Mouse (Mus musculus) CH12.LX (cell line): ENCODE measurements around the gene Pomp. TPM values are rescaled to one million over a fixed set of nuclear protein-coding genes. Genes with fewer than 3 reads are reported as not detected.

Experiments
- DNase-seq: peaks from one replicate; pipeline ENCODE4 v3.0.0-alpha.2; 2013; ENCODE audit errors: extremely low read depth
- H3K27ac ChIP-seq: 2 replicates; pipeline ENCODE4 v1.5.1; 2012; ENCODE audit warnings: low read depth, mild to moderate bottlenecking, control low read depth, moderate library complexity; ENCODE audit not compliant: insufficient read depth
- H3K27me3 ChIP-seq: replicated peaks from 2 replicates; pipeline ENCODE3; 2012; ENCODE audit warnings: inconsistent platforms
- H3K36me3 ChIP-seq, 2 experiments: replicated peaks in 1 of 2; 2 replicates each; pipeline versions ENCODE3 to v1.6.1; 2012; ENCODE audit warnings: inconsistent platforms in 1 of 2, low read length in 1 of 2, mild to moderate bottlenecking in 1 of 2, mixed read lengths in 1 of 2, moderate library complexity in 1 of 2; ENCODE audit not compliant: control insufficient read depth in 1 of 2, insufficient read depth in 1 of 2
- H3K4me1 ChIP-seq, 2 experiments: 2 replicates each; pipeline ENCODE4 v1.6.1; 2012; ENCODE audit warnings: inconsistent platforms in 1 of 2, moderate library complexity in 1 of 2; ENCODE audit not compliant: insufficient read depth in 2 of 2, control insufficient read depth in 1 of 2
- H3K4me2 ChIP-seq: 2 replicates; pipeline ENCODE4 v1.6.1; 2012; ENCODE audit warnings: low read depth, mild to moderate bottlenecking, control low read depth; ENCODE audit not compliant: poor library complexity, insufficient read depth, severe bottlenecking
- H3K4me3 ChIP-seq, 3 experiments: fragments of 150-350 bp in 1 of 3; sonication (generic) in 1 of 3; replicated peaks in 1 of 3; 2 replicates each; pipeline versions ENCODE3 to v1.5.1; 2011 to 2012; ENCODE audit warnings: low read depth in 2 of 3, low read length in 2 of 3, mild to moderate bottlenecking in 2 of 3, moderate library complexity in 2 of 3, control low read depth in 1 of 3, improper control_type of control experiment in 1 of 3, inconsistent platforms in 1 of 3, mixed read lengths in 1 of 3; ENCODE audit not compliant: poor library complexity in 1 of 3
- H3K79me2 ChIP-seq: replicated peaks from 2 replicates; pipeline ENCODE4 v1.6.1; 2012; ENCODE audit warnings: mild to moderate bottlenecking, moderate library complexity; ENCODE audit not compliant: control insufficient read depth, poor library complexity, insufficient read depth, severe bottlenecking; ENCODE audit errors: extremely low read depth
- H3K9ac ChIP-seq: 2 replicates; pipeline ENCODE4 v1.6.1; 2012; ENCODE audit warnings: low read depth, mild to moderate bottlenecking, control low read depth, moderate library complexity; ENCODE audit not compliant: insufficient read depth
- H3K9me3 ChIP-seq: replicated peaks from 2 replicates; pipeline ENCODE3; 2012; ENCODE audit warnings: low read length, inconsistent platforms, mixed read lengths
- CTCF ChIP-seq, 2 experiments: IDR thresholded peaks in 1 of 2; conservative IDR thresholded peaks in 1 of 2; 2 replicates each; pipeline ENCODE4 v1.5.1; 2011 to 2012; ENCODE audit warnings: low read depth in 2 of 2, low read length in 2 of 2, improper control_type of control experiment in 1 of 2, inconsistent platforms in 1 of 2, mild to moderate bottlenecking in 1 of 2, moderate library complexity in 1 of 2
- GABPA ChIP-seq: IDR thresholded peaks from 2 replicates; pipeline ENCODE4 v1.6.1; 2012; ENCODE audit warnings: low read depth, low read length, improper control_type of control experiment, inconsistent platforms; ENCODE audit not compliant: insufficient replicate concordance
- HCFC1 ChIP-seq: IDR thresholded peaks from 2 replicates; pipeline ENCODE4 v1.6.1; 2012; ENCODE audit warnings: low read depth, mild to moderate bottlenecking, inconsistent platforms, low read length, improper control_type of control experiment
- NRF1 ChIP-seq: IDR thresholded peaks from 2 replicates; pipeline ENCODE4 v1.6.1; 2014; ENCODE audit warnings: low read depth, mild to moderate bottlenecking, inconsistent platforms, low read length, improper control_type of control experiment, moderate library complexity
- SMC3 ChIP-seq: IDR thresholded peaks from 2 replicates; pipeline ENCODE4 v1.6.1; 2011; ENCODE audit warnings: low read depth, low read length, improper control_type of control experiment
- USF2 ChIP-seq: conservative IDR thresholded peaks from 2 replicates; pipeline ENCODE4 v1.6.1; 2011; ENCODE audit warnings: low read depth, low read length, improper control_type of control experiment
- dilution Hi-C: fragments of 300-500 bp; cut with MboI; formaldehyde crosslinking; loops from 2 replicates; pipeline ENCODE4 v1.14.3; 2020; ENCODE audit warnings: low sequenced_read_pairs; ENCODE audit not compliant: extremely low pct_unique_long_range_greater_than_20kb, extremely low pct_ligation_motif_present
- in situ Hi-C: fragments of 300-500 bp; cut with MboI; formaldehyde crosslinking; loops from 3 replicates; pipeline ENCODE4 v1.14.3; 2019; ENCODE audit warnings: low sequenced_read_pairs, low pct_ligation_motif_present, low pct_unique_long_range_greater_than_20kb, mixed read lengths
- polyA plus RNA-seq: library from polyadenylated mRNA; unstranded; fragments of >175 nt; gene quantifications from 2 replicates; pipeline ENCODE4 v1.2.1, GENCODE M21; 2012; ENCODE audit warnings: low read depth; ENCODE audit not compliant: insufficient read length
- total RNA-seq, 2 experiments: library from RNA; depleted of rRNA; stranded (reverse); fragments of 300-350 nt in 1 of 2; fragments of >200 nt in 1 of 2; gene quantifications; 2 replicates each; pipeline ENCODE4 v1.2.3; 2012 to 2014

The Pomp gene
- total and polyA plus RNA-seq, 3 experiments, result 164 to 618 (median 303) TPM

DNA sequence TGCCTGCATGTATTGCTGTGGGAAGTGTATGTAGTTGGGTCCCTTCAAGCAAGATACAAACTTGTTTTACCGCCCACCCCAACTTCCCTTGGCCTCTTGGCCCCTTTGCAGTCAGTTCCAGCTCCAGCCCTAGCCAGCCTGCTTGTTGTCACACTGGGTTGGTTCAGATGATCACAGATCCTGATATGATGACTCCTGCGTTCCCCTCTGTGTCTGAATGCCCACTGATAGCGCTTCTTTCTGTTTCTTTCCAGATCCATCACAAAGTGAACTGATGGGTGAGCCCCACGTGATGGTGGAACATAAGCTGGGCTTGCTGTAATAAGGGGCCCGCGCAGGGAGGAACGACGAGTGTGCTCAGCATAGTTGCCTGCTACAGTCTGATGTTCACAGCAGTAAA is 14.9 kb downstream of the Pomp start:
- Histone ChIP-seq H3K36me3 (peaks cover 90 to 99% of the 10 kb centered on the region in 2 experiments), H3K4me2 (no peak overlapping the region), H3K4me1 (no peaks in the 10 kb centered on the region), H3K4me3 (no peak overlapping the region), H3K9me3 (no peaks in the 10 kb centered on the region), H3K9ac (no peak overlapping the region), H3K27ac (no peak overlapping the region), H3K79me2 (no peaks in the 10 kb centered on the region), H3K27me3 (no peaks in the 10 kb centered on the region)
- dilution Hi-C loops, result no loop called here
- TF ChIP-seq USF2 (no peak), HCFC1 (no peak), GABPA (no peak), CTCF (conservative IDR thresholded peaks at IDR 0.05 in 1 of 2, IDR thresholded peaks at IDR 0.05 in 1 of 2; ENCODE audit: low read depth in 2 of 2, low read length in 2 of 2) (no peak)
- DNase-seq, result no peak
- in situ Hi-C loops, result no loop called here

DNA sequence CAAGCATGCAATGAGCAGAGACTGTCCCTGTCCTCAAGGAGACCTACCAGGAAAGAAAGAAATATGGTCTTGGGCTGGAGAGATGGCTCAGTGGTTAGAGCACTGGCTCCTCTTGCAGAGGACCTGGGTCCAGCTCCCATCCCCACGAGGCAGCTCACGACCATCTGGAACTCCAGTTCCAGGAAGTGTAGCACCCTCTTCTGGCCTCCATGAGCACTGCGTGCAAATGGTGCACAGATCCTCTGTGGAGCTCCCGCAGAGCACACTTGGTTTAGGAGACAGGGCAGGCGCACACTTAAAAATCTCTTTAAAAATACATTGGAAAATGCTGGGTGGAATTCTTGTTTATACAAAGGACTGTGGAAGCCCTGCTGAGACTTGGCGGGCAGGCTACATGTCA is 17.3 kb downstream of the Pomp start:
- peak; percentile 27 for DNase-seq
- peaks cover 6% of the 10 kb centered on the region for H3K9me3 ChIP-seq
- H3K9ac ChIP-seq, result no peak overlapping the region
- H3K27me3 ChIP-seq, result no peaks in the 10 kb centered on the region
- H3K79me2 ChIP-seq, result no peaks in the 10 kb centered on the region
- no peak for TF ChIP-seq NRF1
- peak; percentile 11; the same call in 1 of the 2 replicates for TF ChIP-seq SMC3
- TF ChIP-seq CTCF (conservative IDR thresholded peaks at IDR 0.05 in 1 of 2, IDR thresholded peaks at IDR 0.05 in 1 of 2; ENCODE audit: low read depth in 2 of 2, low read length in 2 of 2), result peak in 1 of 2 experiments; percentile 43; a peak in 2 of 4 replicates
- H3K27ac ChIP-seq, result no peak overlapping the region
- in situ Hi-C loops, result no loop called here
- no peak overlapping the region for H3K4me2 ChIP-seq
- H3K4me1 ChIP-seq, result no peaks in the 10 kb centered on the region
- dilution Hi-C loops, result no loop called here
- no peak overlapping the region for H3K4me3 ChIP-seq
- H3K36me3 ChIP-seq, result peaks cover 81 to 96% of the 10 kb centered on the region in 2 experiments

DNA sequence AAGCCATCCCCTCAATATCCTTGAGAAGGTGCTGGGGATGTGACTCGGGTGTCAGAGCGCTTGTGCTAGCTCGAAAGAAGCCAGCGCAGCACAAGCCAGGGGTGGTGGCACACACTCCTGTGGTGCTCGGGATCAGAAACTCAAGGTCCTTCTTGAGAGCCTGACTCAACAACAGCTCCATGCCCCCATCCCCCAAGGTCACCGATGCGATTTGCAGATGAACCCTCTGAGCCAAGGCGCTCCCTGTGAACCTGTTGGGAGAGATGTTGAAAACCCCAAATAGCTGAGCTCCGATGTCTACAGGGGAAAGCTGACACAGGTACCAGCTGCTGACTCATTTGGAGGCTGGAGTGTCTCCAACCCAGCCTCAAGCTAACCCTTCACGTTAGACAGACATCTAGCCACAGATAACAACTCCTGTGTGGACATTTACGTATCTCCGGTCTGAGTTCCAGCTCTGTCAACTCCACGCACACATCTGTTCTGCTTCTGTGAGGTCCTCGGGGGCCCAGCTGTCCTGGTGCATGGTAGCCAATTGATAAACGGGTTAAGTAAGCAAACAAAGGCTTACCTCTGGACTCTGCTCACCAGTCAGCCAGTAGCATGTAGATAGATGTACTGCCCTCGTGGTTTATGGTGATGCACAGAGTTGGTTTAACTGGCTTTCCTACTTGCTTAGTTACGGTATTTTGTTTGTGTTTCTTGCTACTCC is 19.9 kb downstream of the Pomp start:
- Histone ChIP-seq H3K4me3 (no peak overlapping the region), H3K9me3 (peaks cover 6% of the 10 kb centered on the region), H3K9ac (no peak overlapping the region), H3K79me2 (no peaks in the 10 kb centered on the region), H3K36me3 (peaks cover 63 to 82% of the 10 kb centered on the region in 2 experiments), H3K4me1 (peaks cover 3 to 10% of the 10 kb centered on the region in 2 experiments), H3K4me2 (no peak overlapping the region), H3K27ac (no peak overlapping the region), H3K27me3 (no peaks in the 10 kb centered on the region)
- no peak for DNase-seq
- dilution Hi-C loops (no loop called here), in situ Hi-C loops (no loop called here)
- TF ChIP-seq NRF1, result no peak
